Mouse (Mus musculus): ENCODE results near the gene Rbm26. TPM values are rescaled to one million over a fixed set of nuclear protein-coding genes. Genes with fewer than 3 reads are reported as not detected.

Gene Rbm26
- total and polyA plus RNA-seq, 2 experiments from 2014 or later, result 13.2 to 17.4 TPM

DNA sequence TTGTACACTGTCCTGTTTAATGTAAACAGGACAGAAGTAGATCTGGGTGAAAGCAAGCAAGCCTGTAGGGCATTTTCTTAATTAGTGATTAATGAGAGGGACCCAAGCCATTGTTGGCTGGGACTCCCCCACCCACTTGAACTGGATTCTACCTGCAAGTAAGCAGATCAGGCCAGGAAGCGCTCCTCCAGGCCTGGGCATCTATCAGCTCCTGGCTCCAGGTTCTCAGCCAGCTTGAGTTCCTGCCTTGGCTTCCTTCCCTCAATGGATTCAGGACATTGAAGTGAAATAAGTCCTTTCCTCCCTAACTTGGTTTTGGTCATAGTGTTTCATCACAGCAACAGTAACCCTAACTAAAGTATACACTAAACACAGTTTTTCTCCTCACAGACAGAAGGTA lies 9.9 kb downstream of the Rbm26 start:
- Histone ChIP-seq H3K4me2 (ENCODE audit: low read depth, low read length) (no peak overlapping the region), H3K27me3 (ENCODE audit: control insufficient read depth, insufficient read depth, low read length) (no peaks in the 10 kb centered on the region), H3K9ac (replicated peaks; ENCODE audit: low read depth, low read length) (no peak overlapping the region), H3K9me3 (replicated peaks; ENCODE audit: control insufficient read depth, low read length) (no peaks in the 10 kb centered on the region), H3K36me3 (replicated peaks; ENCODE audit: control insufficient read depth, insufficient read depth, low read length) (no peaks in the 10 kb centered on the region), H3K4me3 (ENCODE audit: low read depth, low read length) (no peak overlapping the region), H3K4me1 (ENCODE audit: control insufficient read depth, insufficient read depth) (no peaks in the 10 kb centered on the region), H3K27ac (ENCODE audit: low read depth) (no peak overlapping the region)
- 92% methylated on average over 1 of the region's 1 CpGs for WGBS
- DNase-seq (ENCODE audit: low spot score) (no peak), ATAC-seq (ENCODE audit: insufficient read depth, low read depth) (no peak)
- TF ChIP-seq CTCF (IDR thresholded peaks at IDR 0.05; ENCODE audit: low read depth) (no peak), EP300 (IDR thresholded peaks at IDR 0.05; ENCODE audit: low read depth) (no peak)

GRCm38 (mm10) chr14:105164793-105165192 lies 12.3 kb downstream of the Rbm26 start:
- H3K27ac ChIP-seq (ENCODE audit: low read depth), result no peak overlapping the region
- TF ChIP-seq CTCF (IDR thresholded peaks at IDR 0.05; ENCODE audit: low read depth), result no peak
- TF ChIP-seq EP300 (IDR thresholded peaks at IDR 0.05; ENCODE audit: low read depth), result no peak
- H3K9me3 ChIP-seq (replicated peaks; ENCODE audit: control insufficient read depth, low read length), result no peaks in the 10 kb centered on the region
- H3K4me3 ChIP-seq (ENCODE audit: low read depth, low read length), result no peak overlapping the region
- no peaks in the 10 kb centered on the region for H3K36me3 ChIP-seq (replicated peaks; ENCODE audit: control insufficient read depth, insufficient read depth, low read length)
- 65% methylated on average over 4 of the region's 4 CpGs for WGBS
- no peaks in the 10 kb centered on the region; the same call in 1 of the 2 replicates for H3K4me1 ChIP-seq (ENCODE audit: control insufficient read depth, insufficient read depth)
- DNase-seq (ENCODE audit: low spot score) (no peak), ATAC-seq (ENCODE audit: insufficient read depth, low read depth) (no peak)
- no peaks in the 10 kb centered on the region for H3K27me3 ChIP-seq (ENCODE audit: control insufficient read depth, insufficient read depth, low read length)
- no peak overlapping the region for H3K4me2 ChIP-seq (ENCODE audit: low read depth, low read length)
- H3K9ac ChIP-seq (replicated peaks; ENCODE audit: low read depth, low read length), result no peak overlapping the region

DNA sequence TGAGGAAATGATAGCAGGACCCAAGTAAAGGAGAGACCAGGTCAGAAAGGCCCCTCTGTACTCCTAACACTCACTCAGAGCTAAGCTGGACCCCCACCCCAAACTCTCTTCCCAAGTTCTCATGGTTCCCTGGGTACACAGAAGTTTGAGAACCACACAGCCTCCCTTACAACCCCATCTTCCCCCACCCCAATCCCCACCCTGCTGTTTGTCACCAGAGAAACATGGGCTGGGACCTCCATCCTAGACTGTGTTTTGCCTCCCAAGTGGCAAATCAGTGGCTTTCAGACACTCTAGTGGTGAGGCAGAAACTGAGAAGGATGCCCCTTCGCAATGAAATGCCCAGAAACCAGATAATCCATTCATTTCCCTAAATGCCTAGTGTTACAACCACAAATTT lies 15.8 kb downstream of the Rbm26 start:
- no peak overlapping the region for H3K9ac ChIP-seq (replicated peaks; ENCODE audit: low read depth, low read length)
- H3K9me3 ChIP-seq (replicated peaks; ENCODE audit: control insufficient read depth, low read length), result no peaks in the 10 kb centered on the region
- ATAC-seq (ENCODE audit: insufficient read depth, low read depth), result no peak
- no peak overlapping the region for H3K4me3 ChIP-seq (ENCODE audit: low read depth, low read length)
- no peaks in the 10 kb centered on the region for H3K27me3 ChIP-seq (ENCODE audit: control insufficient read depth, insufficient read depth, low read length)
- peaks cover 9% of the 10 kb centered on the region for H3K36me3 ChIP-seq (replicated peaks; ENCODE audit: control insufficient read depth, insufficient read depth, low read length)
- DNase-seq (ENCODE audit: low spot score), result no peak
- no peak overlapping the region for H3K27ac ChIP-seq (ENCODE audit: low read depth)
- WGBS, result 91% methylated on average over 1 of the region's 1 CpGs
- H3K4me2 ChIP-seq (ENCODE audit: low read depth, low read length), result no peak overlapping the region
- TF ChIP-seq EP300 (IDR thresholded peaks at IDR 0.05; ENCODE audit: low read depth) (no peak), CTCF (IDR thresholded peaks at IDR 0.05; ENCODE audit: low read depth) (no peak)
- no peaks in the 10 kb centered on the region; the same call in 1 of the 2 replicates for H3K4me1 ChIP-seq (ENCODE audit: control insufficient read depth, insufficient read depth)

DNA sequence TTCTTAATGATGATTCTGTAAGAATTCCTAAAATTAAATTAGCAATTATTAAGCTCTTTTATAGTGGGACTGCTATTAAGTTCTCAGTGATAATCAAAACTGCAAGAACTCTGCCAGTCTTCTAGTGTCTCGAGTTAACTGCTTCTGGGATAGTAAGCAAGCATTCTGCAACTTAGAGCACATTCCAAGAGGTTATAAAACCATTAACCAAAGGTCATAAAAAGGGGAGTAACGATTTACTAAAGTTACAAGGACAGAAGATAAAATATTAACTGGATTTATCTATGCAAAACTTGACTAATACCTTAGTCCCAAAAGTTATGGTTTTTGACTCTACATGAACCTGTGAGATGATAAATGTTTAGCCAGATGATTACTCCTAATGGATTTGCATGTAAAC lies 18.6 kb downstream of the Rbm26 start:
- DNase-seq (ENCODE audit: low spot score) (no peak), ATAC-seq (ENCODE audit: insufficient read depth, low read depth) (no peak)
- H3K4me2 ChIP-seq (ENCODE audit: low read depth, low read length), result no peak overlapping the region
- TF ChIP-seq EP300 (IDR thresholded peaks at IDR 0.05; ENCODE audit: low read depth), result no peak
- no peak for TF ChIP-seq CTCF (IDR thresholded peaks at IDR 0.05; ENCODE audit: low read depth)
- no peak overlapping the region for H3K27ac ChIP-seq (ENCODE audit: low read depth)
- no peak overlapping the region for H3K4me3 ChIP-seq (ENCODE audit: low read depth, low read length)
- H3K36me3 ChIP-seq (replicated peaks; ENCODE audit: control insufficient read depth, insufficient read depth, low read length), result peaks cover 12% of the 10 kb centered on the region
- H3K9me3 ChIP-seq (replicated peaks; ENCODE audit: control insufficient read depth, low read length), result no peaks in the 10 kb centered on the region
- WGBS, result 88% methylated on average over 2 of the region's 2 CpGs
- H3K27me3 ChIP-seq (ENCODE audit: control insufficient read depth, insufficient read depth, low read length), result no peaks in the 10 kb centered on the region
- no peak overlapping the region for H3K9ac ChIP-seq (replicated peaks; ENCODE audit: low read depth, low read length)
- no peaks in the 10 kb centered on the region; the same call in 1 of the 2 replicates for H3K4me1 ChIP-seq (ENCODE audit: control insufficient read depth, insufficient read depth)

DNA sequence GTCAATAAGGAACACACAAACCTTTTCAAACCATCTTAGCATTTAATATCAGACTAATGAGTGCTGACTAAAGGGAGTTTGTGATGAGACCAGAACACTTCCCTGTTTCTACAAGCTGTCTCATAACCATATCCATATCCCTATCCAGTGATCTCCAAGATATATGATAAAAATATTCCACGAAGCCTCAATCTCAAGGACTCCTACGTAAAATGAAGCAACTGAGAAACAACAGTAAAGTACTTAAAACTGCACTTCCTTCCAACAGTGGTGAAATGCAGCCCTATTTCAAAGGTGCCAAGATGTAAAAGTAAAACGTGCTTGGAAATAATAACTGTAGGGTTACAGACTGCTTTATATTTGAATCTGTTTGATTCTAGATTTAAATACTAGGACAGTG lies 43.1 kb downstream of the Rbm26 start:
- TF ChIP-seq CTCF (IDR thresholded peaks at IDR 0.05; ENCODE audit: low read depth), result no peak
- no peak for TF ChIP-seq EP300 (IDR thresholded peaks at IDR 0.05; ENCODE audit: low read depth)
- Histone ChIP-seq H3K36me3 (replicated peaks; ENCODE audit: control insufficient read depth, insufficient read depth, low read length) (peaks cover 23% of the 10 kb centered on the region), H3K27ac (ENCODE audit: low read depth) (no peak overlapping the region), H3K9me3 (replicated peaks; ENCODE audit: control insufficient read depth, low read length) (no peaks in the 10 kb centered on the region), H3K4me2 (ENCODE audit: low read depth, low read length) (no peak overlapping the region), H3K4me1 (ENCODE audit: control insufficient read depth, insufficient read depth) (no peaks in the 10 kb centered on the region), H3K4me3 (ENCODE audit: low read depth, low read length) (no peak overlapping the region), H3K9ac (replicated peaks; ENCODE audit: low read depth, low read length) (no peak overlapping the region), H3K27me3 (ENCODE audit: control insufficient read depth, insufficient read depth, low read length) (no peaks in the 10 kb centered on the region)
- WGBS, result 89% methylated on average over 3 of the region's 3 CpGs
- ATAC-seq (ENCODE audit: insufficient read depth, low read depth) (no peak), DNase-seq (ENCODE audit: low spot score) (no peak)

- no peak overlapping the region for H3K27ac ChIP-seq (ENCODE audit: low read depth)
- DNase-seq (ENCODE audit: low spot score) (no peak), ATAC-seq (ENCODE audit: insufficient read depth, low read depth) (no peak)
- H3K4me1 ChIP-seq (ENCODE audit: control insufficient read depth, insufficient read depth), result no peaks in the 10 kb centered on the region
- H3K36me3 ChIP-seq (replicated peaks; ENCODE audit: control insufficient read depth, insufficient read depth, low read length), result peaks cover 47% of the 10 kb centered on the region
- TF ChIP-seq EP300 (IDR thresholded peaks at IDR 0.05; ENCODE audit: low read depth) (no peak), CTCF (IDR thresholded peaks at IDR 0.05; ENCODE audit: low read depth) (no peak)
- 86% methylated on average over 3 of the region's 4 CpGs for WGBS
- no peaks in the 10 kb centered on the region for H3K27me3 ChIP-seq (ENCODE audit: control insufficient read depth, insufficient read depth, low read length)
- H3K9ac ChIP-seq (replicated peaks; ENCODE audit: low read depth, low read length), result no peak overlapping the region
- H3K9me3 ChIP-seq (replicated peaks; ENCODE audit: control insufficient read depth, low read length), result no peaks in the 10 kb centered on the region
- H3K4me2 ChIP-seq (ENCODE audit: low read depth, low read length), result no peak overlapping the region
- no peak overlapping the region for H3K4me3 ChIP-seq (ENCODE audit: low read depth, low read length)
Observed at GRCm38 (mm10) chr14:105127715-105128385, 49.3 kb downstream of the Rbm26 start.

Measured in heart, postnatal 0 days (tissue).